Mouse (Mus musculus) bone marrow macrophage, adult 2 months (primary cell): ENCODE measurements around the gene a.
"Not testable (repeated sequence)": the region's sequence is repeated elsewhere in the genome, so short reads cannot be mapped to it uniquely, and the experiment has no call there.

Source experiments
- CTCF ChIP-seq: IDR thresholded peaks from 2 replicates; pipeline ENCODE4 v1.5.1; 2012; ENCODE audit warnings: low read depth, mild to moderate bottlenecking, low read length, moderate library complexity
- POLR2A ChIP-seq: IDR thresholded peaks from 2 replicates; pipeline ENCODE4 v1.6.1; 2012; ENCODE audit warnings: mild to moderate bottlenecking, low read depth, low read length, borderline replicate concordance

DNA sequence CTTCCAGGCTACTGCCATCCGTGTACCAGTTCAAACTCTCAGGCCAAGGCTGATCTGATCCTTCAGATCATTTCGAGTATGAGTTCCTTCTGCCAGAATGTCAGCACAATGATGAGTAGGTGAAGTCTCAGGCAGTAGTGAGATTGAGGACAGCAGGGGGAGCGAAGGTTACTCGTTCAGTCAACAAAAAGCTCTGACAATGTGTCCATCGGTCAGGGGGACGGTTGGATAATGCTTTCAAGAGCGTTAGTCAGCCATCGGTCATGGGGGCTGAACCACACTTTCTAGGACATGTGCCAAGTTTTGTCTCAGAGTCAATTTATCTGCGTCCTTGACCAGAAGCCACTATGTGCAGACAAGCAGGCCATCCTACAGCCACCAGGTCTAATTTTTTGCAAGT, 225.5 kb downstream of the a start:
- TF ChIP-seq POLR2A, CTCF: not testable (repeated sequence)
